Mouse (Mus musculus) left cerebral cortex, postnatal 36 days (tissue): ENCODE measurements at regions not wholly inside any gene's neighbourhood (a gene's known extent, or its start where the extent isn't known, plus 50 kb on each side); places are given as distances from the start of the nearest gene placed in this dataset.

ENCODE experiments used
- DNase-seq, 2 experiments: peaks; one replicate each; pipeline ENCODE4 v3.0.0; 2021 to 2022; ENCODE audit warnings: low spot score in 2 of 2, mixed read lengths in 1 of 2
- intact Hi-C: fragments of 180-260 bp; cut with DNase I; formaldehyde crosslinking; loops from one replicate; pipeline ENCODE4 v1.15.1; 2025

- DNase-seq: peak; percentile 35 to 52
- intact Hi-C loops: no loop called here
Measured at GRCm38 (mm10) chr6:116895114-116895513, 178.4 kb upstream of the Tmem72 start.

GRCm38 (mm10) chr6:116896132-116896630 lies 179.5 kb upstream of the Tmem72 start:
- DNase-seq: no peak

GRCm38 (mm10) chr6:116901816-116902215 lies 185.1 kb upstream of the Tmem72 start:
- intact Hi-C loops: loop anchor here (10.0 kb wide), 1 partner anchor 77 kb away; no protein-coding TSS in a partner anchor
- DNase-seq: peak; percentile 36

More at GRCm38 (mm10) chr6:116896132-116896630, 179.5 kb upstream of the Tmem72 start:
- intact Hi-C loops: no loop called here

- no peak for DNase-seq
- intact Hi-C loops: loop anchor here (10.0 kb wide), 1 partner anchor 78 kb away; no protein-coding TSS in a partner anchor
Measured at GRCm38 (mm10) chr6:116902371-116902770, 185.7 kb upstream of the Tmem72 start.

GRCm38 (mm10) chr6:116906426-116907172 lies 189.9 kb upstream of the Tmem72 start:
- intact Hi-C loops: loop anchor here (10.0 kb wide), 1 partner anchor 82 kb away; no protein-coding TSS in a partner anchor
- DNase-seq: peak; percentile 16 to 22

GRCm38 (mm10) chr6:116910607-116911006 lies 193.9 kb upstream of the Tmem72 start:
- DNase-seq: no peak
- intact Hi-C loops: no loop called here

- intact Hi-C loops: no loop called here
- DNase-seq: no peak
Measured at GRCm38 (mm10) chr6:116912161-116912560, 195.4 kb upstream of the Tmem72 start.

- no peak for DNase-seq
- intact Hi-C loops: no loop called here
Measured at GRCm38 (mm10) chr6:116914073-116914472, 197.4 kb upstream of the Tmem72 start.

- intact Hi-C loops: no loop called here
- DNase-seq: no peak
Measured at GRCm38 (mm10) chr6:116935024-116935423, 218.3 kb upstream of the Tmem72 start.

GRCm38 (mm10) chr6:116941576-116941975 lies 224.9 kb upstream of the Tmem72 start:
- intact Hi-C loops: no loop called here
- DNase-seq: no peak

GRCm38 (mm10) chr6:116942696-116943095 lies 225.6 kb upstream of the Cxcl12 start:
- intact Hi-C loops: no loop called here
- DNase-seq: no peak

GRCm38 (mm10) chr6:116946083-116946732 lies 222.1 kb upstream of the Cxcl12 start:
- DNase-seq: no peak
- intact Hi-C loops: no loop called here

GRCm38 (mm10) chr6:116959611-116960010 lies 208.7 kb upstream of the Cxcl12 start:
- no peak for DNase-seq
- intact Hi-C loops: loop anchor here (10.0 kb wide), 1 partner anchor 865 kb away; no protein-coding TSS in a partner anchor

GRCm38 (mm10) chr6:116960641-116961040 lies 207.7 kb upstream of the Cxcl12 start:
- DNase-seq: no peak
- intact Hi-C loops: loop anchor here (10.0 kb wide), 1 partner anchor 864 kb away; no protein-coding TSS in a partner anchor

GRCm38 (mm10) chr6:116966436-116966835 lies 201.9 kb upstream of the Cxcl12 start:
- DNase-seq: no peak

GRCm38 (mm10) chr6:116969381-116969910 lies 198.9 kb upstream of the Cxcl12 start:
- intact Hi-C loops: loop anchor here (10.0 kb wide), 1 partner anchor 855 kb away; no protein-coding TSS in a partner anchor
- DNase-seq: no peak

More at GRCm38 (mm10) chr6:116966436-116966835, 201.9 kb upstream of the Cxcl12 start:
- intact Hi-C loops: loop anchor here (10.0 kb wide), 1 partner anchor 858 kb away; no protein-coding TSS in a partner anchor

GRCm38 (mm10) chr6:116974841-116975240 lies 193.5 kb upstream of the Cxcl12 start:
- no peak for DNase-seq
- intact Hi-C loops: loop anchor here (10.0 kb wide), 1 partner anchor 190 kb away; the partner anchor contains the start of gene Cxcl12

- DNase-seq: no peak
- intact Hi-C loops: no loop called here
Measured at GRCm38 (mm10) chr6:116980349-116980995, 187.9 kb upstream of the Cxcl12 start.

GRCm38 (mm10) chr6:116985147-116985737 lies 183.1 kb upstream of the Cxcl12 start:
- intact Hi-C loops: no loop called here
- no peak for DNase-seq
